Mouse (Mus musculus): ENCODE measurements at regions not wholly inside any gene's neighbourhood (a gene's known extent, or its start where the extent isn't known, plus 50 kb on each side); places are given as distances from the start of the nearest gene placed in this dataset.
"Not testable (repeated sequence)": the region's sequence is repeated elsewhere in the genome, so short reads cannot be mapped to it uniquely, and the experiment has no call there.

DNA sequence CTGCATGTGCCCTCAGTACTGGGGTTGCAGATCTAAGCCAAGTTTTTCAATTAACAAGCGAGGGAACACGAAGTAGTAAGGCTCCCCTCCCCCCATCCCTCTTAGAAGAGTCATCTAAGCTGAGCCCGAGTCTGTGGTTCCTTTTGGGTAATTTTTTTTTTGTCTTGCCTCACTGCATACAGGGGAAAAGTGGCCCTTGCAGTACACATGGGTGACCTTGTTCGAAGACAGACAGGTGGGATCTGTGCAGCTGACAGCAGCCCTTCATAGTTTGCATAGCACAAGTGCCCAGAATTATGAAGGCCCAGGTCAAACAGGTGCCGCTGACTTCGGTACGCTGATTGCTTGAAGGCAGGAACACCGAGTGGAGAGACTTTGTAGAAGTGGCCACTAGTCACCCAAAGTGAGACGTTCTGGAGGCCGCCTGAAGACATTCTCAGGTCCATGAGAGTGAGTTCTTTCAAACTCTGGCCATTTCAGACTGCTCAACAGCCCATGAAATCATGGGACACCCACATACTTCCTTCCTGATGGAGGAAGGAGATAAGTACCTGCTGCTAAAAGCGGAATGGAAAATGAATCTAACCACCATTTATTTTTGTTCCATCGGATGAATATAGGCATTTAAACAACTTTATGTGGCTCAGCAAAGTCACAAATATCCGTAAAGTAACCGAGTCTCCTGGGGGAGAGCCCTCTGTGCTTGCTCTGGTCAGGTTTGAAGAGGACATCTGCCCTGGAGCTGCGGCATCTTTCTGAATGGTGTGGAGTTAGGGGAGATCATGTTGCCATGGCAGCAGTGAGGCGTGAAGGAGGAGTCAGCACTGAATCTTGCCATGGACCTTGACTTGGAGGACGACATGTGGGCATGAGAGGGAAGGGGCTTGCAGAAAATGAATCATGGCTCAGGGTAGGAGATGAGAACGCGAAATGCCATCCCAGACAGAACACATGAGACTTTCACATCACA, 79.8 kb upstream of the Rpl34 start:
- Histone ChIP-seq H3K4me1 (ENCODE audit: control insufficient read depth, insufficient read depth, low read length) (0 out of 2 replicates have a peak, but pooled peaks cover under 1% of the 10 kb centered on the region), H3K36me3 (ENCODE audit: control insufficient read depth, insufficient read depth, low read length) (no peaks in the 10 kb centered on the region), H3K4me3 (ENCODE audit: low read depth, low read length) (no peak overlapping the region), H3K9me3 (ENCODE audit: control insufficient read depth, low read length) (peaks cover 6% of the 10 kb centered on the region; the same call in 1 of the 2 replicates), H3K27ac (replicated peaks; ENCODE audit: low read depth, low read length) (no peak overlapping the region), H3K4me2 (ENCODE audit: low read depth, low read length) (no peak overlapping the region), H3K27me3 (replicated peaks; ENCODE audit: control insufficient read depth, insufficient read depth, low read length) (no peaks in the 10 kb centered on the region), H3K9ac (ENCODE audit: low read depth, low read length) (no peak overlapping the region)
- WGBS = 70% methylated on average over 19 of the region's 19 CpGs
- ATAC-seq (ENCODE audit: low read depth) = no peak
- DNase-seq (ENCODE audit: low spot score) = no peak

DNA sequence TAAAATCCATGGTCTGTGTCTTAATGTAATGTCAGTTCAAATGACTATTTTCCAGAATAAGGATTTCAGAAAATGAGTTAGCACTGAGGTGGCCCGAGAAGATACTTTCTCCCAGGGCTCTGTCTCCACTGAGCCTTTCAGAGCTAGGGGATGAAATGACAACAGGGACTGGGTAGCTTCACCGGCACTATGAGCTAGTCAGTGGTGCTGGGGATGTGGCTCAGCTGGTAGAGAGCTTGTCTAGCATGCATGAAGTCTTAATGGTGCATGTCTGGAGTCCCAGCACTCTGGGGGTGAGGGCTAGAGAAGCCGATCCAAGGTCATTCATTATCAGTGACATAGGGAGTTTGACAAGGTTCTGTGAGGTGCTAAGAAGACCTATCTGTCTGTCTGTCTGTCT, 75.1 kb upstream of the Rpl34 start:
- DNase-seq (ENCODE audit: low spot score) = no peak

DNA sequence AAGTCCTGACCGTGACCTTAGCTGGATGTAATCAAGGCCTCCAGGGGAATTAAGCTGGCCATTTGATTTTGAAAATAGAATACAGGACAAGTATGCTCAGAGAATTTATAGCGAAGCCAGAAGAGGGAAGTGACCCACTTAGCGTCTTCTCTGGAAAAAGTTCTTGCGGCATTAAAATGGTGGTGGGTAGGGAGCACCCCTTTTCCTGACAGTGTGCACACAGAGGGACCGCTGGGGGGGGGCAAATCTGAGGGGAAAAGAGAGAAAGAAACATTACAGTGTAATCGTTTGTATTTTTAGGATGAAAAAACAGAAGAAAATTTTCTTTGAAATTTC, 74.1 kb upstream of the Rpl34 start:
- Histone ChIP-seq H3K4me3 (ENCODE audit: low read depth, low read length) (no peak overlapping the region), H3K4me1 (ENCODE audit: control insufficient read depth, insufficient read depth, low read length) (peaks cover 13% of the 10 kb centered on the region; the same call in 1 of the 2 replicates), H3K4me2 (ENCODE audit: low read depth, low read length) (peak overlapping the region; percentile 25), H3K27ac (replicated peaks; ENCODE audit: low read depth, low read length) (0 out of 2 replicates have a peak overlapping the region, but pooled peaks have one; percentile 3), H3K9ac (ENCODE audit: low read depth, low read length) (0 out of 2 replicates have a peak overlapping the region, but pooled peaks have one; percentile 4), H3K36me3 (ENCODE audit: control insufficient read depth, insufficient read depth, low read length) (no peaks in the 10 kb centered on the region), H3K27me3 (replicated peaks; ENCODE audit: control insufficient read depth, insufficient read depth, low read length) (no peaks in the 10 kb centered on the region), H3K9me3 (ENCODE audit: control insufficient read depth, low read length) (peaks cover 6% of the 10 kb centered on the region; the same call in 1 of the 2 replicates)
- ATAC-seq (ENCODE audit: low read depth) = no peak
- no peak for DNase-seq (ENCODE audit: low spot score)
- WGBS = 40% methylated on average over 6 of the region's 6 CpGs

More for the DNA sequence above, 75.1 kb upstream of the Rpl34 start:
- H3K9me3 ChIP-seq (ENCODE audit: control insufficient read depth, low read length) = peaks cover 6% of the 10 kb centered on the region; the same call in 1 of the 2 replicates
- H3K4me3 ChIP-seq (ENCODE audit: low read depth, low read length) = no peak overlapping the region
- no peaks in the 10 kb centered on the region for H3K36me3 ChIP-seq (ENCODE audit: control insufficient read depth, insufficient read depth, low read length)
- WGBS = 97% methylated on average over 3 of the region's 3 CpGs
- no peak overlapping the region for H3K27ac ChIP-seq (replicated peaks; ENCODE audit: low read depth, low read length)
- H3K4me1 ChIP-seq (ENCODE audit: control insufficient read depth, insufficient read depth, low read length) = peaks cover 13% of the 10 kb centered on the region; the same call in 1 of the 2 replicates
- H3K4me2 ChIP-seq (ENCODE audit: low read depth, low read length) = no peak overlapping the region
- no peak for ATAC-seq (ENCODE audit: low read depth)
- H3K9ac ChIP-seq (ENCODE audit: low read depth, low read length) = no peak overlapping the region
- H3K27me3 ChIP-seq (replicated peaks; ENCODE audit: control insufficient read depth, insufficient read depth, low read length) = no peaks in the 10 kb centered on the region

DNA sequence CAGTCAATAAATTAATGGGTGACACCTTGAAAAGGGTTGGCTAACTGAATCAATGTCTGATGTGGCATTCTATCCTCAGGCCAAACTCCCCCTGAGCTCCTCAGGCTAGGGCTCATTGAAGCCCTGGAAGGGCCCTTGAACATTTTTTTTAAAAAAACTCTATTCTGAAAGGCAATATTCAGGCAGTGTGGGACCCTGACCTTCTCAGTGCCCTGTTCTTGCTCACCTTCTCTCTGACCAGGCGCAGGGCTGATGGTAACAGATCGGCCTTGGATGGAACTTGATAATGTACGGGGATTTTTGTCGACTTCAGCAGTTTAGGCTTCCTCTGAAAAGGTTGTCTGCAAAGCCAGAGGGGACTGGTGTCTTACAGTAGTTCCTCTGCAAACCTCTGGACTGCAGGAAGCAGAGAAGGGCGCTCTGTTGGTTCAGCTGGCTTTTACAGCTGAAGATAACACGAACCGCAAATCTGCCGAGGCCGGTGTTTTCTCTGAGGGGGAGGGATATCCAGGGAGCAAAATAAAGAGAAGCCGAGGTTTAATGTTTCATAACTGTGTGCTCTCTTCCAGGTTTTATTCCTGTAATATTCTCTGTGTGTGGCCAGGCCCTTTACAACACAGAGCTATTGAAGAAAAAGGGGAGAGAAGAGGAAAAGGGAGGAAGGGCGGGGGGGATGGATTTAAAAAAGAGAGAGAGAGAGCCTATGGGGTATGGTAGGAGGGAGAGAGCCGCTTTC, 73.6 kb upstream of the Rpl34 start:
- Histone ChIP-seq H3K36me3 (ENCODE audit: control insufficient read depth, insufficient read depth, low read length) (no peaks in the 10 kb centered on the region), H3K4me3 (ENCODE audit: low read depth, low read length) (no peak overlapping the region), H3K4me1 (ENCODE audit: control insufficient read depth, insufficient read depth, low read length) (peaks cover 13% of the 10 kb centered on the region; the same call in 1 of the 2 replicates), H3K27ac (replicated peaks; ENCODE audit: low read depth, low read length) (0 out of 2 replicates have a peak overlapping the region, but pooled peaks have one; percentile 3), H3K9ac (ENCODE audit: low read depth, low read length) (0 out of 2 replicates have a peak overlapping the region, but pooled peaks have one; percentile 4), H3K4me2 (ENCODE audit: low read depth, low read length) (peak overlapping the region; percentile 25), H3K9me3 (ENCODE audit: control insufficient read depth, low read length) (peaks cover 6% of the 10 kb centered on the region; the same call in 1 of the 2 replicates), H3K27me3 (replicated peaks; ENCODE audit: control insufficient read depth, insufficient read depth, low read length) (no peaks in the 10 kb centered on the region)
- 15% methylated on average over 12 of the region's 12 CpGs for WGBS
- ATAC-seq (ENCODE audit: low read depth) (peak; percentile 65; the same call in 1 of the 2 replicates), DNase-seq (ENCODE audit: low spot score) (peak; percentile 74)

DNA sequence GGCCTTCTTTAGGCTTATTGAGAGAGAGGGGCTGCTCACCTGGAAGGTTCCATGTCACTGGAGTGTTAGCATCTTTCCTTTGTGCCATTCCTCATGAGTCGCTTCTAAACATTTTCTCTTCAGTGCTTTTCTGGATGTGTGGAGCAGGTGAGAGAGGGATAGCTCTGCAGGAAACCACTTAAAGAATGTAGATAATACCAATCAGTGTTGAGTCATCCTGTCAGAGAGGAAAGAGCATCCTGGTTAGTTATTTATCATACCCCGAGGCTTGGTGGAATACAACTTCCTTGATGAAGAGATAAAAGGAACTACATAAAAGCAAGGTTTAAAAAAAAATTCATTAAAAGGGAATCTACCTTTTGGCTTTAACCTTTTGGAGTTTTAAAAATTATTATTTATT, 69.8 kb upstream of the Rpl34 start:
- no peaks in the 10 kb centered on the region for H3K36me3 ChIP-seq (ENCODE audit: control insufficient read depth, insufficient read depth, low read length)
- WGBS = 69% methylated on average over 2 of the region's 2 CpGs

DNA sequence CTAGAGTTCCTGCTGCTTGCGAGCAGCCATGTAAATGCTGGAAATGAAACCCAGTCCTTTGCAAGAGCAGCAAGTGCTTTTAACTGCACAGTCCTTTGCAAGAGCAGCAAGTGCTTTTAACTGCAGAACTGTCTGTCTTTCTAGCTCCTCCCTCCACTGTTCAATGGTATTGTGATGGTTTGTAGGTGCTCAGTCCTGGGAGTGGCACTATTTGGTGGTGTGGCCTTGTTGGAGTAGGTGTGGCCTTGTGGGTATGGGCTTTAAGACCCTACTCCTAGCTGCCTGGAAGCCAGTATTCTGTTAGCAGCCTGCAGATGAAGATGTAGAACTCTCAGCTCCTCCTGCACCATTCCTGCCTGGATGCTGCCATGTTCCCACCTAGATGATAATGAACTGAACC, 67.8 kb upstream of the Rpl34 start:
- H3K4me2 ChIP-seq (ENCODE audit: low read depth, low read length); H3K4me3 ChIP-seq (ENCODE audit: low read depth, low read length); DNase-seq (ENCODE audit: low spot score); H3K9ac ChIP-seq (ENCODE audit: low read depth, low read length); H3K27ac ChIP-seq (replicated peaks; ENCODE audit: low read depth, low read length); H3K4me1 ChIP-seq (ENCODE audit: control insufficient read depth, insufficient read depth, low read length); H3K27me3 ChIP-seq (replicated peaks; ENCODE audit: control insufficient read depth, insufficient read depth, low read length); H3K36me3 ChIP-seq (ENCODE audit: control insufficient read depth, insufficient read depth, low read length); ATAC-seq (ENCODE audit: low read depth); H3K9me3 ChIP-seq (ENCODE audit: control insufficient read depth, low read length): not testable (repeated sequence)
- 86% methylated on average over 1 of the region's 1 CpGs for WGBS

More for the DNA sequence above, 69.8 kb upstream of the Rpl34 start:
- DNase-seq (ENCODE audit: low spot score) (no peak), ATAC-seq (ENCODE audit: low read depth) (no peak)
- Histone ChIP-seq H3K9me3 (ENCODE audit: control insufficient read depth, low read length) (no peaks in the 10 kb centered on the region), H3K27ac (replicated peaks; ENCODE audit: low read depth, low read length) (no peak overlapping the region), H3K9ac (ENCODE audit: low read depth, low read length) (no peak overlapping the region), H3K4me3 (ENCODE audit: low read depth, low read length) (no peak overlapping the region), H3K27me3 (replicated peaks; ENCODE audit: control insufficient read depth, insufficient read depth, low read length) (no peaks in the 10 kb centered on the region), H3K4me1 (ENCODE audit: control insufficient read depth, insufficient read depth, low read length) (peaks cover 13% of the 10 kb centered on the region; the same call in 1 of the 2 replicates), H3K4me2 (ENCODE audit: low read depth, low read length) (no peak overlapping the region)

DNA sequence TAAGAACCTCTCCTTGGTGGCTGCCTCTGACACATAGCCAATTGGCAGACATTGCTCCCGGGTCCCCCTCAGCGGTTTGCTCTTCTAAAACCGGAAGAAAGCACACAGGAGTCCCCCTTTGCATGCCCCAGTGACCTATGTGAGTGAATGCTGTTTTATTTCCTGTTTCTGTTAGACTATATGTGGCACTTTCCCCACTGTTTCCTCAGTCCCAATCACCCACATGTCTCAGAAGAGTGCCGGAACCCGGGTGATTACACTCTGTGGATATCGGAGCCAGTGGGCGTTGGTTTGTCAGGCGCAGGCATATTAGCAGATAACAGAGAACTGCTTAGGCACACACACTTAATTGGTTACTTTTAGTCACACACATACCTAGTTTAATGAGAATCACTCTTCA, 66.3 kb upstream of the Rpl34 start:
- DNase-seq (ENCODE audit: low spot score) (no peak), ATAC-seq (ENCODE audit: low read depth) (no peak)
- Histone ChIP-seq H3K4me1 (ENCODE audit: control insufficient read depth, insufficient read depth, low read length) (no peaks in the 10 kb centered on the region), H3K27me3 (replicated peaks; ENCODE audit: control insufficient read depth, insufficient read depth, low read length) (no peaks in the 10 kb centered on the region), H3K36me3 (ENCODE audit: control insufficient read depth, insufficient read depth, low read length) (no peaks in the 10 kb centered on the region), H3K27ac (replicated peaks; ENCODE audit: low read depth, low read length) (no peak overlapping the region), H3K4me2 (ENCODE audit: low read depth, low read length) (no peak overlapping the region), H3K4me3 (ENCODE audit: low read depth, low read length) (no peak overlapping the region), H3K9me3 (ENCODE audit: control insufficient read depth, low read length) (no peaks in the 10 kb centered on the region), H3K9ac (ENCODE audit: low read depth, low read length) (no peak overlapping the region)
- 81% methylated on average over 8 of the region's 8 CpGs for WGBS

DNA sequence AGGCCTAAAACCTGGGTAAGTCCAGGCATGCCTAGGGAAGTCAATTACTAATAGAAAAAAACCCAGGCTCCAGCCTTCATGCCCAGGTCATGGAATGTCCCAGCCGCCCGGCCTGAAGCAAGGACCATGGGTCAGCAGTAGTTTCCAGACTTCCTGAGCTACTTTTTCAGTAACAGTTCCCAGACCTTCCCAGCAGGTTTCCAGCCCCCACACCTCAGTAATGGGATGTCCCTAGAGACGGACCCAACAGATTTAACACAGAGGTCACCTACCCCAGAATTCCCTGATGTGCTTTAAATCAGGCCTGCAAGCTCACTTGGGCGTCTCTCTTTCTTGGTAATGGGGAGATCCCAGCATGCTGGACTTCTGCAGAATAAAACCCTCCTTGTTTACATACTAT, 65.2 kb upstream of the Rpl34 start:
- H3K4me2 ChIP-seq (ENCODE audit: low read depth, low read length) = no peak overlapping the region
- no peak overlapping the region for H3K27ac ChIP-seq (replicated peaks; ENCODE audit: low read depth, low read length)
- no peak for DNase-seq (ENCODE audit: low spot score)
- no peak overlapping the region for H3K9ac ChIP-seq (ENCODE audit: low read depth, low read length)
- H3K4me3 ChIP-seq (ENCODE audit: low read depth, low read length) = no peak overlapping the region
- no peaks in the 10 kb centered on the region for H3K36me3 ChIP-seq (ENCODE audit: control insufficient read depth, insufficient read depth, low read length)
- H3K27me3 ChIP-seq (replicated peaks; ENCODE audit: control insufficient read depth, insufficient read depth, low read length) = no peaks in the 10 kb centered on the region
- 68% methylated on average over 4 of the region's 4 CpGs for WGBS
- H3K9me3 ChIP-seq (ENCODE audit: control insufficient read depth, low read length) = no peaks in the 10 kb centered on the region
- no peak for ATAC-seq (ENCODE audit: low read depth)
- no peaks in the 10 kb centered on the region for H3K4me1 ChIP-seq (ENCODE audit: control insufficient read depth, insufficient read depth, low read length)
